Mouse (Mus musculus) heart, adult 10 weeks (tissue): ENCODE results near the gene Cfl1. TPM values are rescaled to one million over a fixed set of nuclear protein-coding genes. Genes with fewer than 3 reads are reported as not detected.

ENCODE experiments used
- polyA plus RNA-seq: library from polyadenylated mRNA; stranded (reverse); fragments of 350-450 nt; fragmentation: Illumina TruSeq; extraction: RNeasy Lipid Tissue Mini Kit (QIAGEN cat#74804); gene quantifications from one replicate; pipeline ENCODE4 v1.2.3, GENCODE M21; 2014; ENCODE audit warnings: low read depth, low replicate concordance

Gene Cfl1
- polyA plus RNA-seq: 173 TPM

DNA sequence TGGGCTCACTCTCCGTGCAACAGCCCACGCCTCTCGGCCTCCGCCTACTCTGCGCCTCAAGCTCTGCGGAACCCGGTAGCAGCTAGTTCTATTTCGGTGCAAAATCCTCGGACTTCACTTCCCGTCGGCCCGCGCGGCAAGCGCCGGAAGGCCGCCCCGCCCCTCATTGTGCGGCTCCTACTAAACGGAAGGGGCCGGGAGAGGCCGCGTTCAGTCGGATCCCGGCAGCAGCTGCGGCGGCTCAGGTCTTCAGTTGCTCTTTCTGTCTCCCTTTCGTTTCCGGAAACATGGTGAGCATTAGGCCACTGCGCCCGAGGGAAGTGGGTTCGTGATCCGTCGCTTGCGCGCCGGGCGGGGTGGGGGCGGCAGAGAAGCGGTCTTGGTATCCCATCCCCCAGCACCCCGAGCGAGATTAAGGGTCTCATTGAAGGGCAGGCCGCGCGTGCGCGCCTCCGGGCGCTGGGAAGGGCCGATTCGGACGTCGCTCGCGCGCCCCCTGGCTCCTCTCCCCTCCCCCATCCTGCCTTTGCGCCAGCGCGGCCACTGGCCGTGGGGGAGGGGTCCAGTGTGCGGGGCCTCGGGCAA, at the start of gene Cfl1:
Cfl1 (plus strand) TSS at position 143 of the 585 bp plus-strand sequence.

DNA sequence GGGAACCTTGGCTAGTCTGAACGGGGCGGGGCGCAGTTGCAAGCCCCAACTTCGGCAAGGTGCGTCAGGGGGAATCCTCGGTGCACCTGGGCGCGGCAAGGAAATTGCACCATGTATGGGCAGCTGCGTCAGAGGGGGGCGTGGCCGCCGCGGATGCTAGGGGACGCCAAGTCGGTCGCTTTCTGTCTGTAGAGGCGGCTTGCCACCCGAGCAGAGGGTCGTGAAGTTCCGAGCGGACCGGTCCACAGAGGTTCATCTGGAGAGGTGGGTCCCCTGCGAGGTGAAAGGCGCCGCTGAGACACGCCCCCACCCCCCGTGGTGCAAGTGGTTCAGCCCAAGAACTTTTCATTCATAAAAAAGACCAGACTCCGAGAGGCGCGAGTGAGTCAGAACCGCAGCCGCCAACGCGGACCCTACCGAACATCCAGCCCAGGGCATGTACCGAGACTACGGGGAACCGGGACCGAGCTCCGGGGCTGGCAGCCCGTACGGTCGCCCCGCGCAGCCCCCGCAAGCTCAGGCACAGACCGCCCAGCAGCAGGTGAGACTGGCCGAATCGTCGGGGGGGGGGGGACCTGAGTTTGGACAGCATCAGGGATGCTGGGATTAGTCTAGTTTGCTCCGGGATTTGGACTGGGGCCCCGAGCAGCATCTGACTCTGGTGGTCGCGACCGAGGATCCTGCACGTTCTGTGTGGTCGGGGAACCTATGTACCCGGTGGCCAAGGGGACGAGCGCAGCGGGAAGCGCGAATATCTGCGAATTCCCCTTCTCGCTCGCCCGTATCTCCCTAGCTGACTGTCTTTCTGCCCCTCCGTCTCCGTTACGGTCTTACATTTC, 42.5 kb upstream of the Cfl1 start, which contains the start of gene Fosl1:
Fosl1 (plus strand) TSS at position 33 of the 839 bp plus-strand sequence.

GRCm38 (mm10) chr19:5457746-5458442, 32.4 kb upstream of the Cfl1 start, which contains the start of gene Ccdc85b:
Gene Ccdc85b (minus strand): TSS chr19:5457894.

GRCm38 (mm10) chr19:5460465-5460911, 29.8 kb upstream of the Cfl1 start, which contains the start of gene Fibp:
Gene Fibp (plus strand): TSS chr19:5460615.

DNA sequence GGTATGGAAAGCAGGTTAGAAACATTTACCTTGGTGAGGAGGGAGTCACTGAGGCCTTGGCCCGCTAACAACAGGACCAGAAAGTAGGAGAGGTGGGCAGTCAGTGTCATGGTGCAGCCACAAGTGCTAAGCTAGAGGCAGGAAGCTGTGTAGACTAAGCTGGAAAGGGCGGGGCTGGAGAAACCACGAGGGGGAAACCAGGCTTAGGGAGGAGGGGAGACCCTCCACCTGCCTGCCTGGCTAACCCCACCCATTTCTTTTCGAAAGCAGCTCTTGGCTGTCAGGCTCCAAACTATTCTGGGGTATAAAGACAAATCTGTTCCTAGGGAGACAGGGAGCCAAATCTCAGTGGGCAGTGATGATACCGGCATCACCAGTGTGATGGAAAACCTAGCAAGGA, 21.9 kb upstream of the Cfl1 start, which contains the start of gene Ctsw:
Ctsw (minus strand) TSS at position 134 of the 400 bp plus-strand sequence.

DNA sequence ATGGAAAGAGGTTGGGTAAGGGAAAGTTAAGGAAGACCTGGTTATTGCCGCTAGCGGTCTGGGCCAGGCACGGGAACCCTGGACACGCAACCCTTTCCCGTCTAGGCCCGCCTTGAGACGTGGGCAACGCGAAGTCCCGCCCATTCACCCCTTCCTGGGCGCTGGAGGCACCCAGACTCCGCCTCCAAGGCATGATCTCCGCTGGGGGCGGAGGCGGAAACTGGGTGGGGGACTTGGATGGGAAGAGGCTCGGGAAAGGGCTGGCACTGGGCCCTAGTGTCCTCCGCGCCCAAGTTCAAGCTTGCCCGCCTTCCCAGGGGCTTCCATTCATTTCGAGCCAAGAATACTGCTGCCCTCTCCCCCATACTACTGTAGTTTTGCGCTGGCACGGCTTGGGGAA, 16.5 kb upstream of the Cfl1 start, which contains the start of gene Efemp2:
Efemp2 (plus strand) TSS at position 235 of the 400 bp plus-strand sequence.

DNA sequence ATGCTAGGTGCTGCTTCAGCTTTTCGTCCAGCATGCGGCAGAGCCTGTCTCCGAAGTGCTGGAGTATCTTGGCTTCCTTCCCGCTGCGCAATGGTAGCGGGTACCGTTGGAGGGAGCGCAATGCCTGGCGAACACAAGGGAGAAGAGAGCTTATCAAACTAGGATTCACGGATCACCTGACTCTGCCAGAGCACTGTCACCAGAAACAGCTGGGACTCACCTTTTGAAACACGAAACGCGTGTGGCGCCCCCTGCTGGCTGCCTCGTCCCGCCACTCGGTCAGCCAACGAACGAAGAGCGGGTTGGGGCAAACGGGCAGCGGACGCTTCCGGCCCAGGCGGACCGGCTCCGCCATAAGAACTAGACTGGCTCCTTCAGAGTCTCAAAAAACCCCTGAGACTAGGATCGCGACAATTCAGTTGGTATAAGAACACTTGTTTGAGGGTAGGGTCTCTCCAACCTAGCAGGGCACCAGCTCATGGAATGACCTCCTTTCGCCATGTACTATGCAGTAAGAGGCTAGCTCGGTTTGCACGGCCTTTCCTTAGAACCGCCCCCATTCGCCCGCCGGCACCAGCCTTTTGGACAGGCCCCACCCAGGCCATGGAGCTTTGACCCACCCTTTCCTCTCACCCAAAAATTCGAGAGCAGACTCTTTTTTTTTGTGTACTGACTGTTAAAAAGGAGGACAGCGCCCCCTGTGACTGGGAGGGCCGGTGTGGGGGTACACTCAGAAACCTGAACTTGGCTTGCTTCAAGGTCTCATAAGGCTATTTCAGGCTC, 2.3 kb upstream of the Cfl1 start, which contains the start of gene Mus81:
Mus81 (minus strand) TSS at position 635 of the 783 bp plus-strand sequence.

GRCm38 (mm10) chr19:5503687-5504086, 13.4 kb downstream of the Cfl1 start, which contains the start of gene 1700020D05Rik:
Gene 1700020D05Rik (minus strand): TSS chr19:5503787.

GRCm38 (mm10) chr19:5510031-5511026, 20.1 kb downstream of the Cfl1 start, which contains the start of gene Snx32:
Gene Snx32 (minus strand): TSS chr19:5510538.

Other genes starting within 250 kb of the Cfl1 start
- 19.3 TPM for gene Pacs1, start 217.3 kb upstream of the Cfl1 start, polyA plus RNA-seq
- 111 TPM for gene Sf3b2, start 195.0 kb upstream of the Cfl1 start, polyA plus RNA-seq
- gene Gal3st3, start 192.1 kb upstream of the Cfl1 start, polyA plus RNA-seq: 16.3 TPM
- not detected for gene Catsper1, start 154.7 kb upstream of the Cfl1 start, polyA plus RNA-seq
- 5.7 TPM for gene Cst6, start 140.9 kb upstream of the Cfl1 start, polyA plus RNA-seq
- 23.0 TPM for gene Eif1ad, start 123.7 kb upstream of the Cfl1 start, polyA plus RNA-seq
- gene Banf1, start 123.3 kb upstream of the Cfl1 start, polyA plus RNA-seq: 122 TPM
- 43.7 TPM for gene Sart1, start 101.8 kb upstream of the Cfl1 start, polyA plus RNA-seq
- gene Tsga10ip, start 87.9 kb upstream of the Cfl1 start, polyA plus RNA-seq: not detected
- gene Drap1, start 65.5 kb upstream of the Cfl1 start, polyA plus RNA-seq: 391 TPM
- gene AI837181, start 65.3 kb upstream of the Cfl1 start, polyA plus RNA-seq: 33.9 TPM
- gene Fosl1, start 42.9 kb upstream of the Cfl1 start, polyA plus RNA-seq: not detected
- 6.9 TPM for gene Ccdc85b, start 32.6 kb upstream of the Cfl1 start, polyA plus RNA-seq
- gene Fibp, start 29.8 kb upstream of the Cfl1 start, polyA plus RNA-seq: 44.4 TPM
- not detected for gene Ctsw, start 21.9 kb upstream of the Cfl1 start, polyA plus RNA-seq
- 14.6 TPM for gene Efemp2, start 16.5 kb upstream of the Cfl1 start, polyA plus RNA-seq
- 33.4 TPM for gene Mus81, start 2.1 kb upstream of the Cfl1 start, polyA plus RNA-seq
- gene 1700020D05Rik, start 13.3 kb downstream of the Cfl1 start, polyA plus RNA-seq: 1.8 TPM
- gene Snx32, start 20.1 kb downstream of the Cfl1 start, polyA plus RNA-seq: 10.1 TPM
- gene Ovol1, start 70.2 kb downstream of the Cfl1 start, polyA plus RNA-seq: not detected
- gene Ap5b1, start 77.6 kb downstream of the Cfl1 start, polyA plus RNA-seq: 1.9 TPM
- gene Rnaseh2c, start 111.4 kb downstream of the Cfl1 start, polyA plus RNA-seq: 28.9 TPM
- 30.9 TPM for gene Kat5, start 119.8 kb downstream of the Cfl1 start, polyA plus RNA-seq
- 30.4 TPM for gene Rela, start 147.0 kb downstream of the Cfl1 start, polyA plus RNA-seq
- 16.2 TPM for gene Sipa1, start 173.3 kb downstream of the Cfl1 start, polyA plus RNA-seq
- gene Map3k11, start 198.3 kb downstream of the Cfl1 start, polyA plus RNA-seq: 22.2 TPM
- gene Pcnx3, start 198.5 kb downstream of the Cfl1 start, polyA plus RNA-seq: 22.7 TPM
- gene Kcnk7, start 213.9 kb downstream of the Cfl1 start, polyA plus RNA-seq: not detected
- 120 TPM for gene Ehbp1l1, start 235.9 kb downstream of the Cfl1 start, polyA plus RNA-seq
- gene Fam89b, start 239.2 kb downstream of the Cfl1 start, polyA plus RNA-seq: 27.2 TPM